Mouse (Mus musculus): ENCODE data around the gene Sik3.

DNA sequence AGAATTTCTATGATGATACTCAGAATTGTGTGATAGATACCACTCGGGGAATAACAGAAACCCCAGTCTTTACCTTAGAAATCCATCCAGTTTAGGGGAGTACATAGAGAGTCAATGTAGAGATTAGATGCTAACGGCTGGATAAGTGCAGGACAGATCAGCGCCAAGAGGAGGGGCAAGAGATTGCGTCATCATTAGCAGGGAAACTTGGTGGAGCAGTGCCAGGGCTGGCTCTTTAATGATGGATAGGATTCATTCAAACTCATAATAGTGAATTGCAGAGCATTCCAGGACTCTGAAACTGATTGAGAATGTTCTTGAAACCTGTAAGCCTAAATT lies 27.4 kb upstream of the Sik3 start:
- TF ChIP-seq POLR2A (IDR thresholded peaks at IDR 0.05; ENCODE audit: control insufficient read depth, low read depth, low read length) (no peak), CTCF (IDR thresholded peaks at IDR 0.05; ENCODE audit: control insufficient read depth, insufficient read depth, insufficient replicate concordance, low read depth, low read length) (no peak)
